Mouse (Mus musculus) heart, adult 2 months (tissue): ENCODE measurements at regions not wholly inside any gene's neighbourhood (a gene's known extent, or its start where the extent isn't known, plus 50 kb on each side); places are given as distances from the start of the nearest gene placed in this dataset.

Experiments used
- CTCF ChIP-seq: fragments of 200-600 bp; IDR thresholded peaks from 2 replicates; pipeline ENCODE4 v1.8.1; 2022; ENCODE audit warnings: antibody characterized with exemption, mild to moderate bottlenecking, moderate library complexity
- EP300 ChIP-seq: fragments of 200-500 bp; IDR thresholded peaks from 2 replicates; pipeline ENCODE4 v1.6.1; 2011; ENCODE audit warnings: low read depth, low read length, control low read depth; ENCODE audit not compliant: insufficient read depth
- POLR2A ChIP-seq: fragments of 200-500 bp; IDR thresholded peaks from 2 replicates; pipeline ENCODE4 v1.6.1; 2011; ENCODE audit warnings: mild to moderate bottlenecking, low read depth, low read length, control low read depth; ENCODE audit not compliant: insufficient read depth

DNA sequence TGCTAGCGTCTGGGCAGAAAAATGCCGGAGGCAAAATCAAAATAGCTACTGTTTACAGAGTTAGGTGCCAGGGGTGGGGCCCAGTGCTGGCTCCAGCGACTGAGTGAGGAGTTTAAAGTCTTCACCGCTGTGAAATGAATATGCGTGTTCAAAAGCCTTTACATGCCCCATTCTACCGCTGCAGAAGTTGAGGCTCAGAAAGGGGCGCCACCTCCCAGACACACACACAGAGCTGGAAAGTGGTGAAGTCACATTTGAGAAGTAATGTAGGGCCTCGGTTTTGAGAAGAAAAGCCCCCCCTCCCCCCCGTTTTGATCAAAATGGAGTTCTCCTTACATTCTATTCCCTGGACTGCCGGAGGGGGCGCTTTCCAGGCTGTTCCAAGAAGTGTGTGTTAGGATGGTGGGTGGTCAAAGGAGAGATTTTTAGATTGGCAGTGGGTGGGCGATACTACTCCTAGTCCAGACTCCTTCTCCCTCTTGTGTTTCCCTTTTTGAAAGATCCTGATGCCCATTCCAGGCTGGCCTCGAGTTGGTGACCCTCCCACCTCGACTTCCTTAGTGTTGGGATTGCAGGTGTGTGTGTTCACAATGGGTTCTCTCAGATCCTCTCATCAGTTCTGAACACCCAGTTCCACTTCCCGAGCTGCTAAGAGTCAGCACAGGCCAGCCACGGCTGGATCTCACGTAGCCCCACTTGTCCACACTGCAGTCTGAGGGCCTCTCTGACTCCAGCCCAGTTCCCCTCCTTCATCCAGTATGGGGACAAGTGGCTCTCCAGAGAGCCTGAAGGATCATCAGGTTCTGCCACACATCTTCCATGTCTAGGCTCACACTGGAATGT lies 69.3 kb upstream of the Nkd1 start:
- TF ChIP-seq CTCF (no peak), POLR2A (no peak), EP300 (no peak)
